Mouse (Mus musculus) thymus, adult 2 months (tissue): ENCODE measurements around the gene Syt1.

Source experiments
- CTCF ChIP-seq: fragments of 200-500 bp; IDR thresholded peaks from 2 replicates; pipeline ENCODE4 v1.5.1; 2012; ENCODE audit warnings: mild to moderate bottlenecking, control low read depth, low read length, moderate library complexity, borderline replicate concordance; ENCODE audit not compliant: control insufficient read depth, poor library complexity, insufficient read depth; ENCODE audit errors: extremely low read depth
- POLR2A ChIP-seq: fragments of 200-500 bp; IDR thresholded peaks from 2 replicates; pipeline ENCODE4 v1.6.1; 2012; ENCODE audit warnings: mild to moderate bottlenecking, low read length, control low read depth, moderate library complexity; ENCODE audit not compliant: control insufficient read depth, poor library complexity, insufficient read depth; ENCODE audit errors: extremely low read depth

DNA sequence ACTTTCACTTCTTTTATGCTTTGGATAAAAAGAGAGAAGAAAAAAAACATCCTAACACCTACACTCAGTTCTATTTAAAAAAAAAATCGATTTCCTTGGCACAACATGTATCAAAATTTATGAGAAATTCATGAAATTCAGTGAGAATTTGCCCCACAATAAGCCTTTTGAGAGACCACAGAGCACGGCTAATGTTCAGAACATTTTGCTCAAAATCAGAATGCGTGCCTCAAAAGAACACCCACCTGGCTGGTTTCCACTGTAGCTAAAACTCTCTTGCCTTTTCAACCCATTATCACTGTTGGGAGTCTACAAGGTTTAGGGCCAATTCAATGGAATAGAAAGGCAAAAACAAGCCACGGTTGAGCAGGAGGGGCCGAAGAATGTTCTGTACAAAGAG lies 390.9 kb downstream of the Syt1 start:
- TF ChIP-seq CTCF (no peak), POLR2A (no peak)
